Mouse (Mus musculus) hindbrain, postnatal 0 days (tissue): ENCODE measurements around the gene Lrrc8b. TPM values are rescaled to one million over a fixed set of nuclear protein-coding genes. Genes with fewer than 3 reads are reported as not detected.
A peak's percentile ranks its signal among the peaks of the same experiment; 100 is the strongest.

Source experiments
- ATAC-seq: fragments of 200-750 bp; cut with Nextera tagmentation; 2 replicates; pipeline ENCODE4 v1.8.0; 2017; ENCODE audit warnings: mild to moderate bottlenecking, moderate TSS enrichment, moderate library complexity
- DNase-seq: peaks from one replicate; pipeline ENCODE4 v3.0.0-alpha.2; 2015; ENCODE audit warnings: low spot score
- H3K27ac ChIP-seq: fragments of 300-500 bp; sonication (generic); 2 replicates; pipeline ENCODE4 v1.5.1; 2014; ENCODE audit warnings: mild to moderate bottlenecking
- H3K27me3 ChIP-seq: fragments of 300-500 bp; sonication (generic); 2 replicates; pipeline ENCODE4 v1.6.1; 2014; ENCODE audit warnings: low read length, mixed read lengths; ENCODE audit not compliant: insufficient read depth
- H3K36me3 ChIP-seq: fragments of 300-500 bp; sonication (generic); 2 replicates; pipeline ENCODE4 v1.6.1; 2014; ENCODE audit warnings: low read length, mixed read lengths; ENCODE audit not compliant: insufficient read depth
- H3K4me1 ChIP-seq: fragments of 300-500 bp; sonication (generic); 2 replicates; pipeline ENCODE4 v1.6.1; 2014; ENCODE audit warnings: antibody characterized with exemption, low read length, mixed read lengths; ENCODE audit not compliant: insufficient read depth
- H3K4me2 ChIP-seq: fragments of 300-500 bp; sonication (generic); 2 replicates; pipeline ENCODE4 v1.6.1; 2014; ENCODE audit warnings: low read depth, mild to moderate bottlenecking, low read length, moderate library complexity, mixed read lengths
- H3K4me3 ChIP-seq: fragments of 300-500 bp; sonication (generic); 2 replicates; pipeline ENCODE4 v1.5.1; 2014; ENCODE audit warnings: low read length
- H3K9ac ChIP-seq: fragments of 300-500 bp; sonication (generic); replicated peaks from 2 replicates; pipeline ENCODE4 v1.6.1; 2014; ENCODE audit warnings: mild to moderate bottlenecking, low read length, moderate library complexity, mixed read lengths
- H3K9me3 ChIP-seq: fragments of 300-500 bp; sonication (generic); 2 replicates; pipeline ENCODE4 v1.6.1; 2016; ENCODE audit warnings: low read length, mixed read lengths
- CTCF ChIP-seq: IDR thresholded peaks from 2 replicates; pipeline ENCODE4 v1.5.1; 2016; ENCODE audit warnings: antibody characterized with exemption, control low read depth, low read depth
- WGBS: fragments of 180-500 bp; shearing (Covaris S2); extraction: QIAGEN DNeasy Blood & Tissue Kit; methylation state at CpG from one replicate; pipeline ENCODE4 v1.1.7; 2014; 5-methylcytosine and 5-hydroxymethylcytosine counted together
- polyA plus RNA-seq: library from polyadenylated mRNA; unstranded; fragments of >200 nt; fragmentation: Nextera tagmentation; extraction: Ambion mirVana; gene quantifications from 2 replicates; pipeline ENCODE4 v1.2.1, GENCODE M21; 2015
- total RNA-seq: library from RNA; depleted of rRNA; stranded (reverse); fragments of >200 nt; gene quantifications from 2 replicates; pipeline ENCODE4 v1.2.3, GENCODE M21; 2014

The Lrrc8b gene
- total and polyA plus RNA-seq, 2 experiments from 2014 or later: 17.3 to 48.4 TPM

DNA sequence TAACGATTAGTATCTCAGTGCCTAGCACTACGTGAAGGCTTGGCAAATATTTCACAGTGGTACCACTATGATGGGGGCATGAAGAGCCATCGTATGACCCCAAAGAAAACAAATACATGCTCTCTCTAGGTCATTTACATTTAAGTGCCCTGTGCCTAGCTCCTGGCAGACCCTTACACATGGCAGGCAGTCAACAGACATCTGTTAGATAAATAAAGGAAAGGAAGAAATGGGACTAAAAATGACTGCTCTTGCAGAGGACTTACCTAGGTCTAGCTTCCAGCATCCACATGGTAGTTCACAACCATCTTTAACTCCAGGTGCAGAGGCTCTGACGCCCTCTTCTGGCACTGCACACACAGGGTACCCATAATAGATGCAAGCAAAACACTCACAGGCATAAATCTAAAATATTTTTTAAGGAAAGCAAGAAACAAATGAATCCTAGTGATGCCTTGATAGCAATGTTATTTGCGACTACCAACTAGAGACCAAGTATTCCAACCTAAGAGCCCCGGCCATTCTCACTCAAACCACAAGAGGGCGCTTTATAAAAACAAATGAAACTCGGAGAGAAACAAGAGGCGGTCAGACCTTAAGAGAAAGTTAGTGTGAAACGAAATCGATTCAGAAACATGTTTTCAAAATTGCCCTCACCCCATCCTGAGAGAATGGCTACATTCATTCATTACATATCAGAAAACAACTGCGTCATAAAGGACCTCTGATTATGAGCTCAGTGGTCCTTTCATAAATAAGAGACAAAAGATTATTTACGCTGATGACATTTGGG lies 15.7 kb upstream of the Lrrc8b start:
- DNase-seq (peak; percentile 93), ATAC-seq (peak; percentile 62)
- peak overlapping the region; percentile 9; the same call in 1 of the 2 replicates for H3K27ac ChIP-seq

DNA sequence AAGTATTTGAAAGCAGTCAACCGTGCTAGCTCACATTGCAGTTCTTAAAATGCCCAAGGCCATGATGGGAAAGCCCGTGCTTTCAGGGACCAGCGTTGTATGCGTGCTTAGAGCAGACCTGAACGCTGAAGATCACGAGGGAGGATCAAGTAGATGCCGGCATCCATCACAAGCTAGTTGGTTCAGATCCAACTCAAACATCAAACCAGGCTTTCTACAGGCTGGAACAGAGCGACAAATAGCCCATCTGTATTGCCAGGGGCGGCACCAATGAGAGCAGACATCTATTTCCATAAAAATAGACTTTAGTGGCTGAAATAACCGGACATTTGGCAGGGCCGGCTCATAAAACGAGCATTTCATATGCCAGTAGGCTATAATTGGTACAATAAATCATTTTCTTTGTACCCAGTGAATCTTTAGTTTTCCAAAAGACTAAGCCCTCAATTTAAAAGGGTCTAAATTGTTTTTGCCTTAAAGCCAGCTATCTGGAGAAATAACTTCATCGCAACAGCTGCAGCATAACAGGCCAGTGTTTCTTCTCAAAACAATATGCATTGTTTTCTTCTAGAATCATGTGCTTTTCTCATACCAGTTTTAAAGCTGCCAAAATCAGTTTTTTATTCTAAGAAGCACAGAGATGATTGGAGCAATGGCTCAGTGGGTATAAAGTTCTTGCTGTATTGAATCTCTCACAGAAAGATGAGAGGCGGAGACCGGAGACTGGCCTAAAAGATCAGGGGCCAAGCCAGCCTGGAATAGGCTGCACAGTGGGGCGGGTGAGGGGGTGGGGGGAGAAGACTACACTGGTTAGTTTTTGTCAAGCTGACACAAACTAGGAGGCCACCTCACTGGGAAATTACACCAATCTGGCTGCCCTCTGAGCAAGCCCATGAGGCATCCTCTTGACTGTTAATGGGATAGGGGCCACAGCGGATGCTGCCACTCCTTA lies 14.9 kb upstream of the Lrrc8b start:
- H3K9me3 ChIP-seq: no peaks in the 10 kb centered on the region
- peak overlapping the region; percentile 9; the same call in 1 of the 2 replicates for H3K27ac ChIP-seq
- no peaks in the 10 kb centered on the region for H3K27me3 ChIP-seq
- no peaks in the 10 kb centered on the region for H3K36me3 ChIP-seq
- DNase-seq: peak; percentile 73
- ATAC-seq: peak; percentile 76
- TF ChIP-seq CTCF: no peak
- peak overlapping the region; percentile 14 for H3K9ac ChIP-seq
- H3K4me2 ChIP-seq: peak overlapping the region; percentile 63
- H3K4me3 ChIP-seq: peak overlapping the region; percentile 31
- 26% methylated on average over 17 of the region's 17 CpGs for WGBS
- H3K4me1 ChIP-seq: peaks cover 5% of the 10 kb centered on the region; the same call in 1 of the 2 replicates

More for the DNA sequence above, 15.7 kb upstream of the Lrrc8b start:
- H3K9ac ChIP-seq: peak overlapping the region; percentile 14; the same call in 1 of the 2 replicates
- peak; percentile 78 for TF ChIP-seq CTCF
- H3K36me3 ChIP-seq: no peaks in the 10 kb centered on the region
- WGBS: 21% methylated on average over 13 of the region's 13 CpGs
- peaks cover 5% of the 10 kb centered on the region; the same call in 1 of the 2 replicates for H3K4me1 ChIP-seq
- no peaks in the 10 kb centered on the region for H3K9me3 ChIP-seq
- H3K4me3 ChIP-seq: peak overlapping the region; percentile 31
- H3K27me3 ChIP-seq: no peaks in the 10 kb centered on the region
- H3K4me2 ChIP-seq: peak overlapping the region; percentile 63

- Histone ChIP-seq H3K27ac (no peak overlapping the region), H3K4me2 (no peak overlapping the region), H3K36me3 (no peaks in the 10 kb centered on the region), H3K9me3 (no peaks in the 10 kb centered on the region), H3K4me1 (peaks cover 5% of the 10 kb centered on the region; the same call in 1 of the 2 replicates), H3K9ac (no peak overlapping the region), H3K4me3 (no peak overlapping the region), H3K27me3 (no peaks in the 10 kb centered on the region)
- ATAC-seq (no peak), DNase-seq (no peak)
- 95% methylated on average over 5 of the region's 6 CpGs for WGBS
- TF ChIP-seq CTCF: no peak
These were observed 14.0 kb upstream of the Lrrc8b start for GRCm38 (mm10) chr5:105401536-105401935.

- Histone ChIP-seq H3K27me3 (no peaks in the 10 kb centered on the region), H3K9me3 (no peaks in the 10 kb centered on the region), H3K4me3 (no peak overlapping the region), H3K27ac (no peak overlapping the region), H3K4me2 (no peak overlapping the region), H3K36me3 (no peaks in the 10 kb centered on the region), H3K9ac (no peak overlapping the region), H3K4me1 (peaks cover 5% of the 10 kb centered on the region; the same call in 1 of the 2 replicates)
- DNase-seq (peak; percentile 91), ATAC-seq (no peak)
- peak; percentile 89 for TF ChIP-seq CTCF
- WGBS: 5% methylated on average over 8 of the region's 8 CpGs
These were observed 10.6 kb upstream of the Lrrc8b start for GRCm38 (mm10) chr5:105404961-105405360.

DNA sequence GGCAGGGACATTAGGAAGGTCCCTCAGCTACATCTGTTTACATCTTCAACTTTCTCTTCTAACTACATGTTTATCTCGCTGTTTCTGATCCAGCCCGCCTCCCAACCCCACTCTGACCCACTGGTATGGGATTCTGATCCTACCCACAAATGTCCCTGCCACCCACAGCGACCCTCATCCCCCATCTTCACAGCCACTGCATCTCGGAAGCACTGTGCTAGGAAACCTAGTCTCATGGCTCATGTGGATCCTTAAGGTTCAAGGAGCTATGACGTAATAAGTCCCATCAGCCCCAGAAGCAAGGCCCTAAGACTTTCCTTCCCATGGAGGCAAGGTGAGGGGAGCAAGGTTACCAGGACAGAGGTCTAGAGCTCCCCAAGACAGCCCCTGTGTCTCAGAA lies 7.9 kb upstream of the Lrrc8b start:
- WGBS: 89% methylated on average over 5 of the region's 5 CpGs
- no peaks in the 10 kb centered on the region for H3K27me3 ChIP-seq
- H3K36me3 ChIP-seq: no peaks in the 10 kb centered on the region
- no peak for ATAC-seq
- no peak for TF ChIP-seq CTCF
- no peak overlapping the region for H3K4me3 ChIP-seq
- DNase-seq: no peak
- H3K4me2 ChIP-seq: no peak overlapping the region
- no peak overlapping the region for H3K27ac ChIP-seq
- H3K9me3 ChIP-seq: no peaks in the 10 kb centered on the region
- H3K9ac ChIP-seq: no peak overlapping the region
- H3K4me1 ChIP-seq: no peaks in the 10 kb centered on the region

GRCm38 (mm10) chr5:105409092-105409491 lies 6.5 kb upstream of the Lrrc8b start:
- no peaks in the 10 kb centered on the region for H3K9me3 ChIP-seq
- no peak for DNase-seq
- no peak overlapping the region for H3K9ac ChIP-seq
- no peak for ATAC-seq
- WGBS: 91% methylated on average over 4 of the region's 4 CpGs
- H3K4me3 ChIP-seq: no peak overlapping the region
- H3K27ac ChIP-seq: no peak overlapping the region
- no peaks in the 10 kb centered on the region for H3K36me3 ChIP-seq
- H3K4me1 ChIP-seq: no peaks in the 10 kb centered on the region
- H3K27me3 ChIP-seq: no peaks in the 10 kb centered on the region
- H3K4me2 ChIP-seq: no peak overlapping the region
- no peak for TF ChIP-seq CTCF
